Mouse (Mus musculus): Measurements from ENCODE around the gene Col8a2. TPM values are rescaled to one million over a fixed set of nuclear protein-coding genes. Genes with fewer than 3 reads are reported as not detected.
A peak's percentile ranks its signal among the peaks of the same experiment; 100 is the strongest.

The Col8a2 gene
- total RNA-seq, 4 experiments from 2014 or later, result 3.5 to 4.6 (median 4.0) TPM

GRCm38 (mm10) chr4:126260520-126261201 is 25.9 kb upstream of the Col8a2 start:
- DNase-seq, result peak; percentile 90

- DNase-seq, result no peak
Observed at GRCm38 (mm10) chr4:126261266-126261665, 25.3 kb upstream of the Col8a2 start.

- DNase-seq, result no peak
Observed at GRCm38 (mm10) chr4:126261675-126262074, 24.9 kb upstream of the Col8a2 start.

GRCm38 (mm10) chr4:126262119-126262807 is 24.3 kb upstream of the Col8a2 start, which contains the start of gene Trappc3:
TSS of gene Trappc3 (plus strand) at chr4:126262325.
- peak; percentile 99 for DNase-seq

GRCm38 (mm10) chr4:126269292-126269691 is 17.3 kb upstream of the Col8a2 start:
- DNase-seq, result no peak

- DNase-seq, result no peak
Observed at GRCm38 (mm10) chr4:126273753-126274152, 12.8 kb upstream of the Col8a2 start.

GRCm38 (mm10) chr4:126275081-126275480 is 11.5 kb upstream of the Col8a2 start:
- DNase-seq, result no peak

- peak; percentile 68 for DNase-seq
Observed at GRCm38 (mm10) chr4:126275681-126276131, 10.9 kb upstream of the Col8a2 start.

GRCm38 (mm10) chr4:126277906-126278564 is 8.6 kb upstream of the Col8a2 start:
- DNase-seq, result no peak

GRCm38 (mm10) chr4:126278565-126278915 is 8.1 kb upstream of the Col8a2 start:
- no peak for DNase-seq

- DNase-seq, result no peak
Observed at GRCm38 (mm10) chr4:126278961-126279360, 7.6 kb upstream of the Col8a2 start.

GRCm38 (mm10) chr4:126281706-126282105 is 4.9 kb upstream of the Col8a2 start:
- no peak for DNase-seq

GRCm38 (mm10) chr4:126283582-126283981 is 3.0 kb upstream of the Col8a2 start:
- DNase-seq, result no peak

GRCm38 (mm10) chr4:126287302-126287995 is 856 bp downstream of the Col8a2 start:
- DNase-seq, result no peak

GRCm38 (mm10) chr4:126288085-126288666 is 1.6 kb downstream of the Col8a2 start:
- DNase-seq, result no peak

GRCm38 (mm10) chr4:126290314-126290713 is 3.7 kb downstream of the Col8a2 start:
- DNase-seq, result no peak

- DNase-seq, result no peak
Observed at GRCm38 (mm10) chr4:126291196-126291595, 4.6 kb downstream of the Col8a2 start.

- no peak for DNase-seq
Observed at GRCm38 (mm10) chr4:126295152-126295551, 8.6 kb downstream of the Col8a2 start.

GRCm38 (mm10) chr4:126295937-126296336 is 9.3 kb downstream of the Col8a2 start:
- no peak for DNase-seq

GRCm38 (mm10) chr4:126296617-126297101 is 10.1 kb downstream of the Col8a2 start:
- DNase-seq, result no peak

GRCm38 (mm10) chr4:126300916-126301583 is 14.5 kb downstream of the Col8a2 start:
- DNase-seq, result no peak
